Mouse (Mus musculus) gastrocnemius, adult 8-10 months (tissue): Measurements from ENCODE around the gene Lcp2. TPM values are rescaled to one million over a fixed set of nuclear protein-coding genes. Genes with fewer than 3 reads are reported as not detected.

Experiments
- DNase-seq, 2 experiments: peaks; one replicate each; pipeline ENCODE4 v3.0.0; 2022; ENCODE audit warnings: low spot score in 2 of 2
- total RNA-seq, 4 experiments: library from RNA; stranded (reverse); gene quantifications; 2 replicates each; pipeline ENCODE4 v1.2.4; 2022

Gene Lcp2
- total RNA-seq, 4 experiments from 2014 or later: 0.19 to 0.62 (median 0.36) TPM

DNA sequence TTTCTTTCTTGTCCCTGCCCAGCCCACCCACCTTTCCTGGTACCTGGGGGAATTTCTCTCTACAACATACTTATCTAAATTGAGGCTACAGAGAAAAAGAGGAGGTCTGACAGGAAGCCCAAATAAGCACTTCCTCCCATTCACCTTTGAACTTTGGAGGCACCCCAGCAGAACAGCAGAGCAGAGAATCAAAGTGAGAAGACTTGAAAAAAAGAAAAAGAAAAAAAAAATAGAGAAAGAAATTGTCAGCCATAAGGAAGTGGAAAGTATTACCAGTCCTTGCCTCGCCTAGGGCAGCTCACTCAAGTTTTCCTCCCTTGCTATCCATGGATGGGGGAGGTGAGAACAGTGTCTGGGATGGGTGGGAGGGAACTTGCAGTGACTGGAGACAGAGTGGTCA lies 3.9 kb upstream of the Lcp2 start:
- no peak for DNase-seq

DNA sequence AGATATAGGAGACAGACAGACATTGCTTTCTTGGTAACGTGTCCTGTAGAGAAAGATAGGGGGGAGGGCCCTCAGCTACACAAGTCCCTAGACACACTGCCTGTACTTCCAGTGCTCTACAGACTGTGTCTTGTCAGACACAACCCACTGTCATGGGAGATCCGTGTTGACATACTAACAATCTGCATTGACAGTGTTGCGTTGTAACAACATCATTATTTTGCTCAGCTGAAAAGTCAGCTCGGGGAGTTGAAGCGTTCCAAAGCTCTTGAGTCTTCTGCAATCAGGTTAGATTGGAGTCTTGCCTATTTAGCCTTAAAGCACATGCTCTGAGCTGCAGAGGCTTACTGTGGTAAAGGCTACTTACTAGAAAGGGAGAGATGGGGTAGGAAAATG lies 820 bp downstream of the Lcp2 start:
- DNase-seq: no peak

DNA sequence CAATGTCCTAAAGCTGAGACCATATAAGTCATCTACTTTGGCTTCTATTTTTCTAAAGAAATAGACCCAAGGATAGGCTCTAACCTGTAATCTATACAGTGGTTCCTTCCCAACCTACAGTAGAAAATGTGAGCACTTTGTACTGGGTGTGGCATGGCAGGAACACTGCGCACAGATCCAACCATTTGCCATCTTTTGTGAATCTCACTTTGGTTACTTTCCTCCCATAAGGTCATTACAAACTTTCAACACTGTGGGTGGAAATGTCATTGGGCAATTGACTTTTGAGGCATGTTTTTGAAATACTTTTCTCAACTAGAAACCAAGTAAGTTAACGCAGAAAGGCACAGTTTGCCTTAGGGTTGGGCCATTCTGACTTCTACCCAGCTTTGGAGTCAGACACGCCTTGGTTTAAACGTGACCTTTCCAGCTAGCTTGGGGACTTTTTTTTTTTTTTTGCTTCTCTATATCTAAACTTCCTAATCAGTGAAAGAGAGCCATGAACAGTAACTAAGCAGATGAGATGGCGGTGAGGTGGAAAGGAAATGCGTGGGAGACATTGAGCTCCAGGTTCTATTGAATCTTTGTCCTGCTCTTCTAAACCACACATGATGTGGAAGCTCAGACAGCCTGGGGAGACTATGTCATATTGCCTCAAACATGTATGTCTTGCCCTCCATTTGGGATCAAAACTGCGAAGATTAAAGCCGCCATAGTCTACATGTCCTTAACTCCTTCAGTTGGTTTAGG lies 1.8 kb downstream of the Lcp2 start:
- DNase-seq: no peak

DNA sequence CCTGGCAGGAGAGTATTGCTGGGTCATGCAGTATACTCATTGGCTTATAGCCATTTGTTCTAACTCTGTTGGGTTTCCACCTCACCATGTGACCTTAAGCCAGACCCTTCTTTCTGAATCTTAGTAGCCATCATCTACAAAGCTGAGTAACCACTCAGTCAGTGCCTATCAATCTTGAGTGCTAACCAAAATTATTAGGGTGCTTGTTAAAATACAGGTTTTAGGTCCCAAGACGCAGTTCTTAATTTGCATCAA lies 2.3 kb downstream of the Lcp2 start:
- DNase-seq: no peak

DNA sequence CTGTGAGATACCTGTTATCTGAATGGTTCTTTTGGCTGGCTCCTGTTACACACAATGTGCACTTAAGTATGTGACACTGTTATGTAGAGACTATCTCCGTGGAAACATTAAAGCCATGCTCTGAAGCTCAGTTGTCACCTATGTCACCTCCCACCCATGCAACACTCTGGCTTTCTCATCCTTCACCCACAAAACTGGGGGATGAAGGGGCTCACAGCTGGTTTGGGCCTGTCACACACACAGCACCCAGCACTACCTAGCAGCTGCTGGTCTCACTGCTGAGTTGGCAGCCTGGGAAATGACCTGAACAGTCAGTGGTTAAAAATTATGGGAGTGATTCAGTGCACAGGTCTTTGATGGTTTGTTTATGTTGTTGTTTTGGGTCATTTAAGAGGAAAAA lies 3.3 kb downstream of the Lcp2 start:
- DNase-seq: no peak

DNA sequence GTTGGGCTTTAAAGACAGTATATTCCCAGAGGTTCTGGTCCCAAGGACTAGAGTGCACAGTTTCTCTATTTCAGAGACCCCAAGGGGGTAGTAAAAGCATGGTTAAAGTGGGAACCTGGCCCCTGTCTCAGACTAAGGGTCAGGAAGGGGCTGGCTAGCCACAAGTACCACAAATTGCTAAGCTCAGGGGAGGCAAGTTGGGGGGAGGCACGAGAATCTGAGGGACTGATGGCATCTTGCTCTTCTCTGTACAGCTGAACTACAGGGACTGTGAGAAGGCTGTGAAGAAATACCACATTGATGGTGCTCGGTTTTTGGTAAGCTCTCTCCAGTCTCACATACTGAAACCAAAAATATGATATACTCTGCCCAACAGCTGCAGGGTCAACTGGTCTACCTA lies 3.9 kb downstream of the Lcp2 start:
- DNase-seq: no peak

DNA sequence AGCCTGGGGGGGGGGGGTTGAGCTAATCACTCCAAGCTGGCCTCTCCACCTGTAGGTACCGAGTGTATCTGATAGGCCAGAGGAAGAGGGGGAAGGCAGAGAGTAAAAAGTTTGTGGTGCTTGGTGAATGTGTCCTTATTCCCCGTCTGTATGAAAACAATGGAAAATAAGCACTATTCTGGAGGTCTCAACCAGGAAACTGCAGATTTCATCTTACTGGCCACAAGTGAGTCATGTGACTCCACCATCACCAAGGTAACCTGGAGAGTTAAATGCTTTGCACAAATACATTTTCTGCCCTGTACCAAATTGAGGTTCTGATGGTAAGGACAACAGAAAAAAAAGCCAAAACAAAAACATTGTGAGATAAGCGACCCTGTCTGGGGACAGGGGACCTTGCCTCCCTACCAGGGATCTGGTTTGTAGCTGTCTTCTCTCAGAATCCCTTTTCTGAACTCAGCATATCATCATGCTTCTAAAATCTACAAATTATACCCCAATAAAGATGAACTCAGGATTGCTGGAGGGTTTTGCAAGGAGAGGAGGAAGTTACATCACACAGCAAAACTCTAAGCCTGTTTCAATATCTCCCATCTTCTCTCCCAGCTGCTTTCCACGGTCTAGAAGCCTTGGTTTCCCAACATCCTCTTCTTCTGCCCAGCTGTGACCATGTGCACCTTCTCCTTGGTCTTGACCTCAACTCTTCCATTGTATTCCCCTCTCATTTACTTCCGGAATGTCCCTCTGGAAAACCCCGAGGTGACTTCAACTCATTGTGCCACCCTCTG lies 6.5 kb downstream of the Lcp2 start:
- DNase-seq: no peak

DNA sequence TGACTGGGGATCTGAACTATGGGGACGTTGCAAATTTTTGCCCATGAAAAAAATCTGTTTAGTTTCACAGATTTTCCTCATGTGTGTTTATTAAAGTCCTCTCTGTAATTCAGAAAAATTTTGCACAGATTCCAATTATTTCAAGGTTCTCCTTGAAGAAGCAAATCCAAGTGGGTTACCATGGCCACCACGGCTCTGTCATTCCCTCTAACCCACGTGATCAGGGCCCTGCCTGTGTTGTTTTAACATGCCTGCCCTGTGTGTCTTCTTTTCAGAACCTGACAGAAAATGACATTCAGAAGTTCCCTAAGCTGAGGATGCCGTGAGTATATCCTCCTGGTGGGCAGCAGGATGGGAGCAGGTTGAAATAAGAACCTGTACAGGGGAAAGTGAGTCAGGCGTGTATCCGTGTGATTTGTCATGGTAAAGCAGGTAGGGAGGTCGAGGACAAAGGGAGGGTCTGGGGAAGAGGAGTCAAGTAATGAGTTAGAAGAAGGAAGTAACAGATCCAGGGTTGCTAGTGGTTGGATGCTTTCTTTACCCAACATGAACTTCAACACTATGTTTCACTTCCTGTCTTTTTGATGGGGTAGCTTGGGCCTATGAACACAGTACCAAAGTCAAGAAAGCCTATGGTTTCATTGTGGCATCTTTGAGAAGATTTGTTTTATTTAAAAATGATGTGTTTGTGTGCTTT lies 7.5 kb downstream of the Lcp2 start:
- DNase-seq: no peak

DNA sequence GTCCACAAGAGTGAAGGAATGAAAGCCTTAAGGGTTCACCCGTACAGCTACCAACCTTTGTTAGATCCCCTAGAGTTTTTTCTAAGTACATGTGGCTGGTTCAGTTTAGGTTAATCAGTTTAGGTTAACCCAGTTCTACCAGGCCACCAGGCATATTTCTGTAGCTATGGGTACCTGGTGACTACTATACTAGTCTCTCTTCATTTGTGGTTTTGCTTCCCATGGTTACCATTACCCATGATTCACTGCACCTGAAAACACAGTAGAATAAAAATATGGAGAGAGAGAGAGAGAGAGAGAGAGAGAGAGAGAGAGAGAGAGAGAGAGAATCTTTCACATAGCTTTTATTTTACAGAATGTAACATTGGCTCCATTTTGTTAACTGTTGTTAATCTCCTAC lies 10.0 kb downstream of the Lcp2 start:
- DNase-seq: no peak

DNA sequence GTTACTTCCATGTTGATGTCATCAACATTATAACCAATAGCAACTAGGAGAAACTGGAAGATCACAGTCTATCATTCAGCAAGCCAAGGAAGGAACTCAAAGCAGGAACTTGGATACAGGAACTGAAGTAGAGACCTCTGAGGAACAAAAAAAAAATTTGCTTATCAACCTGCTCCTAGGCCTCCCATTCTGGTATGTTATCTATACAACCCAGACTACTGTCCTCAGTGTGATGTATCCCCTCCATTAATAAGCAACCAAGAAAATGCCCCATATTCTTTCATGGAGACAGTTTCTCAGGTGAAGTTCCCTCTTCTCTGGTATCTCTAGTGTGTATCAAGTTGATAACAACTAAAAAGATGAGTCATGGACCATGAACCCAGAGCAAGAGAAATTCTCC lies 11.6 kb downstream of the Lcp2 start:
- DNase-seq: no peak

DNA sequence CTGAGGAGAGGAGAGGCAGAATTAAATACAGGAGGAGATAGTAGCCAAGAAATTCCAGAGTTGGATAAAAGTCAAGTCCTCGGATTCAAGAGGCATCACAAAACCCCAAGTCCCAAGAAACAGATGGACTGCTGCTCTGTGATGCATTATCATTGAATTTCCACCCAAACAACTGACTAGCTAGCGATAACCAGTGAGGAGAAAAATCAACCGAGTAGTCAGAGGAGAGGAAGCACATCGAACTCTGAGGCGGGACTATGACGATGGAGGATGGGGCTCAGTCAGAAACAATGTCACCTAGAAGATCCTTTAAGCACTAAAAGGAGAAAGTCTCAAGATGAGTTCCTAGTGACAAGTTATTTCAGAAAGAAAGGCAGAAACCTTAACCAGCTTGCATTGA lies 12.2 kb downstream of the Lcp2 start:
- DNase-seq: no peak

DNA sequence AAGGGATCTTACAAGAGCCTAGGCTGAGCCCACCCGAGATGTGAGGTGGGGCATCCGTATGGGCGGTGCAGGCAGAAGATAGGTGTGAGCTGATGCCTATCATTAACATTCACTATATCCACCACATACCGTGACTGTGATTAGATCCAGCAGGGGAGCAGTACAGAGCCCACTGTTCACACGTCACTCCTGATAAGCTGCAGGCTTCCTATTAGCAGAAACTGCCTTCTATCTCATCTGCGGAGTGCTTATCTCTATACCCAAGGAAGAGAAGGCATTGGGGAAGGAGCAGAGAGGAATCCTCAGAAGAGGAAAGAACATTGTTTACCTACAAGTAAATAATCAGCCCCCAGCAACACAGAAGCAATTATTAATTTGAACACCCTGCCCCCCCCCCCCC lies 15.0 kb downstream of the Lcp2 start:
- DNase-seq: no peak

DNA sequence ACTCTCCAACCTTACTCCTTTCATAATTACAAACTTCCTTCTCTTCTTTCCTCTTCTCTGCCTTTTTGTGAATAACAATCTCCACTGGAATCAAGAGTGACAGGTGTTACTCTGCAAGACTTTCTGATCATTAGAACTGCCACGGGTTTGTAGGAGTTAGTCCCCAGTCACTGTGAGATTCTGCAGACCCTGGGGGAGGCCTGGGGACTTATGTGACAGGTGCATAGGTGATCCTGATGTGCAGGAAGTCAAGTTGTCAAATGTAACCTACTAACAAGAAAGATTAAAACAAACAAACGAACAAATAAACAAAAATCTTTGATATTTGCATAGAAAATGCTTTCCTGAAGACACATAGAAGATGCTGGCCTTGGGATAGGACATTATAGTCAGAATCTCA lies 16.5 kb downstream of the Lcp2 start:
- DNase-seq: no peak

DNA sequence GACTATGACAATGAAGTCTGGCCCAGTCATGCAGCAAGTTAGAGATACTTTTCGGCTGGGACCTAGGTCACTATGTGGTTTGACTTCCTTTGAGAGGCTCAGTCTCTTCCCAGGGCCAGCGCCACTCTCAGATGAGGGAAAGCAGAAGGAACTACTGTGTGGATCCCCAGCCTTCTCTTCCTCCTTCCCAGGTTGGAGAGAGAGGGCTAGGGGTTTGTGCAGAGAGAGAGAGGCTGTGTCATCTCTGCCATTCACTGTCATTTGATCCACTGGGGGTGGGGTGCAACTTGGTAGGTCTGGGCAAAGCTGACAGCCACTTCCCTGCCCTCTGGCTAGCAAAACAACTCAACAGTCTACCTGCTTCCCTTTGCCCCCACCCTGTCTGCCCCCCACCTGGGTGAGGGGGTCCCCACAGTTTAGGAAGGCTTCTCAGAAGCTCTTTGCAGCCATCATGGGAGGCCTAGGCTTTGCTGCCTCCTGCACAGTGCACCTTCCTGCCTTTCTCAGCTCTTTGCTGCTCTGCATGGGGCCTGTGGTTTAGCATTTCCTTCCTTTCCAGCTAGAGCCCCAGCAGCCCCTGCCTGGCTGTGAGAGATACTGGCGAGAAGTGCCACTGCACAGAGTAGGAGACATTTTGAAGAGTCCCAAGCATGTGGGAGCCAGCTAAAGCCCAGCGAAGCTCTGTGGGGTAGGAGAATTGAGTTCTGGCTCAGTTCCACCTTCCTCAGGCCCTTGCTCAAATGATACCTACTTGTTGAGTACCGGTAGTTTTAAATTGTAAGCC lies 17.2 kb downstream of the Lcp2 start:
- DNase-seq: no peak

DNA sequence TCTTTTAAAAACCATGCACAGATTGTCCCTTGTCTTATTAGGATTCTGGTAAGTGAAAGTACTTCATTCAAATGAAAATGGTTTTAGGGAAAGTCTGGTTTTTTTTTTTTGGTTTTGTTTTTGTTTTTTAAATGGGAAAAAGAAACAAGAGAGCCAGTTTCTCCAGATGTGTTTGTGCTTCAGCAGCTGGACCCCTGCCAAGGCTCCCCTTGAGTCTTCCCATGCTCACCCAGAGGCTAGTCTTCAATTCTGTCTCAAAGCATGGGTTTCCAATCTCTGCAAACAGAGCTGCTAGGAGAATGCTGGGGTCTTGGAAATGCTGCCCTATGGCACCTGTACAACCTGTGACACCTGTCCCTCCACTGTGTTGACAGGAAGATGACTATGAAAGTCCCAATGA lies 23.9 kb downstream of the Lcp2 start:
- no peak for DNase-seq

DNA sequence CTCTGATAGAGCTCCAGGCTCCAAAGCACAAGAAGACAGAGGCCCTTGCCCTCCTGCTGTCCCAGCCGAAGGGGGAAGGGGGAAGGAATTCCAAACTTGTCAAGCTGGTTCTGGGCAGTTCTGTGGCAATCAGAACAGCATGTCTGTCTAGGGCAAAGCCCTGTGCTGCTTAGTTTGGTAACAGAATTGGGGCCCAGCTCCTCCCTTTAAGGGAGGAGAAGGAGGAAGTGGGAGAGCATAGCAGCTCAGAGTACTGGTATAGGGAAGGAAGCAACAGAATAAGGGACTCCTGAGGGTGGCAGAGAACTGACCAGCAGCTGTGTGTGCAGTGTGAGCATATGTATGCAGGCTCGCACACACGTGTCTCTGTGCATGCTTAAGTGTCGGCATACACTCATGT lies 25.6 kb downstream of the Lcp2 start:
- no peak for DNase-seq

DNA sequence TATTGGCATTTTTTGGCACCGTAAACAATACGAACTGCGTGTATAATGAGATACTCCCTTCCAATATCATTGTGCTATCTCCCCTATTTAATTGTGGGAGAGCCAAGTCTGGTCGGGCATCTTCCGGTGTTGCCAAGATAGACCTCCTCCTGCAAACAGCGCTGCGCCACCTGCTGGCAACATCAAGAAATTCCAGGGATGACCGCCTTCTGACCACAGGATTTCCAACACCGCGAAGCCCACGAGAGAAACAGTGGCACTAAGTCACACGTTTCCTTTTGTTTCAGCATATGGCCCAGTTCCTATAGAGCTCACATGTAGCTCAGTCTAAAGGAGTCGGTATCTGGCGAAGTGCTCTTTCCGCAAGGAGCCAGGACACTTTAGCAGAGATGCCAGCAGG lies 27.1 kb downstream of the Lcp2 start:
- peak in 1 of 2 experiments; percentile 7 for DNase-seq

DNA sequence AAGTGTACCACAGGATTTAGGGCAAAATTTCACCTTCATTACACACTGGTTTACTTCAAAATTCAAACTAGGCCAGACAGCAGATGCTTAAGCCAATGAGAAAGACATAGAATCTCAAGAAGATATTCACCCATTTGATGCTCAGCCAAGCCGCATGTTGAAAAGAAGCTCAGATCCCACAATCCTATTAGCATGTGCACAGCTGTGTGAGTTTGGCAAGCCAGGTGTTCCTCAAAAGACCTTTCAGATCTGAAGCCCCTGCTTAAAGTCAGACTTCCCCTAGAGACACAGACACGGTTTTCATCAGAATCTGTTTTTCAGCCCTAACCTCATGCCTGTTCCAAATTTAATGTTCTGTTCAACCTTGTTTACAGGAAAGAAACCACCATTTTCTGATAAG lies 31.1 kb downstream of the Lcp2 start:
- no peak for DNase-seq

DNA sequence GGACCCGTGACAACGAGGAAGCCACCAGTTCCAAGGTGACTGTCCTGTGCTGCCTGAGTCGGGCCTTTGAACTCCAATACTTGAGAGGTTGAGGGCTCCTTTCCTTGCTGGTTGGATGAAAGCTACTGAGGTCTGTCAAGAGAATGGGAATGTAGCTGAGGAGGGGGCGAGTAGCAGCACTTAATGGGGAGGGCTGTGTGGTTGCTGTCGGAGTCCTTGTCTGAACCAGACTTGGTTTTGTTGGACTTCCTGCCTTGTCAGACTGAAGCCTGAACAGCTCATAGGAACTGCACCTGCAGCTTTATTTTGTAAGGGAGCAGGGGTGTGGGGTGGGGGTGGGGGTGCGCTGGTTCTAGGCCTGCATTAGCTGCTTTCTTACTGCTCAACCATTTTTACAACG lies 31.9 kb downstream of the Lcp2 start:
- DNase-seq: no peak

DNA sequence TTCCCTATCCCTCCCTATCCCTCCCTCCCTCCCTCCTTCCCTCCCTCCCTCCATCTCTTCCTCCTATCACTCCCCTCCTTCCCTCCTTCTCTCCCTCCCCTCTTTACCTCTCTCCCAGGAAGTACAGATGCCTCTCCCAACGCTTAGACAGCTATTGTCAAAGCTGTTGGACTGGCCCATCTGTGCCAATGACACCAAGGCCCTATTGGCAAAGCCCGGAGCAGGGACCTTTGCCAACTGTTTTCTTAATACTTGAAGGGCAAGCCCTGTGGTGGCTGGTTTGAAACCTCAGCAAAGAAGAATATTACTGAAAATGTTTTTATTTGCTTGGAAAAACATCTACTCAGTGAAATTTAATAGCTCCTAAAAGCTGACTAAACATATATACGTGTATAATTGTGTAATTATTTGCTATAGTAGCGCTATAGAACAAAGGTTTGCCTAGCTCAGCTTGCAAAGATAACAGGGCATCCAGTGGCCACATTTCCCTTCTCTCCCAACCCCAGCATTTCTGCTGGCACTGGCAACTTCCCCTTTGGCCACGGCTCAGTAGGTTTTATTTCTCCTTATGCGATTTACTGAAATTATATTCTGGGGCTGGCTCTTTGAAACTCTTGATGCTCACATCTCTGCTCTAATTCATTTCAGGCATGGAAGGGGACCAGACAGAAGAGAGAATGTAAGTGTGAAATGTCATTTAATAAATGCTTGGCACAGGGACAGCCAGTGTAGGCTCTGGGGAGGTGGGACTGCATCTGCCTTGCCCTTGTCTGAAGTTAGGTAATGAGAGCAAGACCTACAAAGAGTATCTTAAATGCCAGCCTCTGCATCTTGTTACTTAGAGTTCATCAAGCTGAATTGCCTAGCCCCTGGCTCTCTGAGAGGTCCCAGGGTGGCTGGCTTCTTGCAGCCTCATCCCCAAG lies 33.1 kb downstream of the Lcp2 start:
- no peak for DNase-seq

DNA sequence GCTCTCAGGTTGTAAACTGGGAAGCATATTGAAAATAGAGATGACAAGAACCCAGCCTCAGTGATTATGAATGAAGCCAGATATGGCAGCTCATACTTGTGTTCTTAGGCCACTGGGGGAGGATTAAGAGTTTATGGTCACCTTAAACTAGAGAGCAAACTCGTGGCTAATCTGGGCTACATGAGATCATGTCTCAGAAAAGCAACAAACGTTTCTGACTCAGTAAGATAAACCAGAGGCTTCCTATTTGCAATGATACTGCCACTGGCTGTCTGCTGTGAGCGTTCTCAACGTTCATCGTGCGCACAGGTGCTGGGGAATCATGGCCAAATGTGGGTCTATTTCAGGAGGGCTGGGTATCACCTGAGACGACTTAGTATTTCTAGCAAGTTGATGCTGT lies 37.1 kb downstream of the Lcp2 start:
- no peak for DNase-seq
